In genomic region chr5:44284384-44284783, GRCm38 (mm10) we compare ENCODE assay signal across 7 mouse cellular contexts. TPM values are rescaled to one million over a fixed set of nuclear protein-coding genes. Genes with fewer than 3 reads are reported as not detected.
DNase-seq lines count a peak whose midpoint lies in the region; ATAC-seq and TF ChIP-seq lines count a peak whose summit lies in the region.

No protein-coding gene starts in this region.

- no peak for TF ChIP-seq POLR2A in cerebellum, adult 2 months (IDR thresholded peaks at IDR 0.05; ENCODE audit: borderline replicate concordance, insufficient read depth, low read length)

- no peak overlapping the region for H3K4me2 ChIP-seq in hindbrain, embryonic 16.5 days (ENCODE audit: low read length)
- no peak overlapping the region for H3K4me2 ChIP-seq in midbrain, embryonic 15.5 days

- H3K4me1 ChIP-seq in cerebellum, adult 2 months (ENCODE audit: control insufficient read depth, insufficient read depth, low read length), result no peaks in the 10 kb centered on the region
- H3K4me1 ChIP-seq in hindbrain, embryonic 16.5 days (ENCODE audit: control insufficient read depth, insufficient read depth, low read depth, low read length), result no peaks in the 10 kb centered on the region
- no peaks in the 10 kb centered on the region for H3K4me1 ChIP-seq in midbrain, embryonic 15.5 days

- H3K27ac ChIP-seq in cerebellum, adult 2 months (ENCODE audit: insufficient read depth, low read length), result no peak overlapping the region
- no peak overlapping the region for H3K27ac ChIP-seq in hindbrain, embryonic 16.5 days (ENCODE audit: low read depth, low read length)
- H3K27ac ChIP-seq in midbrain, embryonic 15.5 days, result no peak overlapping the region

- no peaks in the 10 kb centered on the region for H3K36me3 ChIP-seq in hindbrain, embryonic 16.5 days (ENCODE audit: control insufficient read depth, insufficient read depth, low read length)
- H3K36me3 ChIP-seq in midbrain, embryonic 15.5 days (replicated peaks), result no peaks in the 10 kb centered on the region

- WGBS in cerebellum, adult 2 months, result 13% methylated on average over 5 of the region's 5 CpGs
- WGBS in hindbrain, embryonic 16.5 days, result 10% methylated on average over 5 of the region's 5 CpGs
- WGBS in midbrain, embryonic 15.5 days, result 13% methylated on average over 5 of the region's 5 CpGs

- H3K27me3 ChIP-seq in cerebellum, adult 2 months (ENCODE audit: control insufficient read depth, insufficient read depth, low read length), result no peaks in the 10 kb centered on the region
- no peaks in the 10 kb centered on the region for H3K27me3 ChIP-seq in hindbrain, embryonic 16.5 days (replicated peaks; ENCODE audit: control insufficient read depth, insufficient read depth, low read length)
- no peaks in the 10 kb centered on the region for H3K27me3 ChIP-seq in midbrain, embryonic 15.5 days (replicated peaks)

- no peak overlapping the region for H3K9ac ChIP-seq in hindbrain, embryonic 16.5 days (ENCODE audit: low read depth, low read length)
- no peak overlapping the region for H3K9ac ChIP-seq in midbrain, embryonic 15.5 days

- peak; percentile 89 for TF ChIP-seq CTCF in cerebellum, adult 2 months (IDR thresholded peaks at IDR 0.05; ENCODE audit: borderline replicate concordance, insufficient read depth, low read depth, low read length)

- peak; percentile 30 for DNase-seq in T-cell, adult 2 months (ENCODE audit: low spot score)
- DNase-seq in cerebellum, adult 2 months, result peak; percentile 48 to 77
- peak; percentile 75 to 98 for DNase-seq in frontal cortex, adult 2 months (ENCODE audit: extremely low spot score in 1 of 2, low spot score in 1 of 2)
- peak; percentile 64 to 96 for DNase-seq in left cerebral cortex, adult 8-10 months (ENCODE audit: low spot score in 2 of 2)
- DNase-seq in spleen, adult 18-20 months, result peak; percentile 9 to 72

- H3K4me3 ChIP-seq in cerebellum, adult 2 months (replicated peaks; ENCODE audit: insufficient read depth, low read depth, low read length), result no peak overlapping the region
- H3K4me3 ChIP-seq in hindbrain, embryonic 16.5 days (ENCODE audit: low read length), result no peak overlapping the region
- H3K4me3 ChIP-seq in midbrain, embryonic 15.5 days, result no peak overlapping the region

- H3K9me3 ChIP-seq in hindbrain, embryonic 16.5 days (ENCODE audit: control insufficient read depth, low read length), result no peaks in the 10 kb centered on the region
- no peaks in the 10 kb centered on the region for H3K9me3 ChIP-seq in midbrain, embryonic 15.5 days

- ATAC-seq in hindbrain, embryonic 16.5 days, result peak; percentile 73; the same call in 1 of the 2 replicates
- ATAC-seq in midbrain, embryonic 15.5 days (replicated peaks), result peak; percentile 76

RNA-seq across cellular contexts. Expression of gene Tapt1, which starts 58.0 kb away (rescaled TPM):
- 79.6 and 86.3 TPM in 2 replicates for polyA plus RNA-seq in cerebellum, adult 2 months (2012; rRNA removed)
- 49.0 and 52.4 TPM in 2 replicates for polyA plus RNA-seq in frontal cortex, adult 2 months (2012; rRNA removed)
- 28.5 and 29.5 TPM in 2 replicates for polyA plus RNA-seq in hindbrain, embryonic 16.5 days (2015; fragmentation: Nextera tagmentation; extraction: Ambion mirVana)
- total RNA-seq in left cerebral cortex, adult 8-10 months (2022), result 10 to 100 TPM; 43.0 to 52.9 (median 46.8) TPM
- polyA plus RNA-seq in midbrain, embryonic 15.5 days (2015; fragmentation: Nextera tagmentation; extraction: Ambion mirVana), result 32.3 and 33.2 TPM in 2 replicates

Comparison
In these comparisons a context has a peak if more than half of its experiments do, and no peak if none do; other contexts are left out.
1. DNase-seq: peak in every context shown above with its lines; median percentile 86 in frontal cortex, adult 2 months; 80 in left cerebral cortex, adult 8-10 months; 62 in cerebellum, adult 2 months; 40 in spleen, adult 18-20 months; 30 in T-cell, adult 2 months.